Mouse (Mus musculus): Measurements from ENCODE around the gene Grhl1. TPM values are rescaled to one million over a fixed set of nuclear protein-coding genes. Genes with fewer than 3 reads are reported as not detected.

Gene Grhl1
- polyA plus RNA-seq, 1 experiment from 2014 or later: 0.48 TPM

DNA sequence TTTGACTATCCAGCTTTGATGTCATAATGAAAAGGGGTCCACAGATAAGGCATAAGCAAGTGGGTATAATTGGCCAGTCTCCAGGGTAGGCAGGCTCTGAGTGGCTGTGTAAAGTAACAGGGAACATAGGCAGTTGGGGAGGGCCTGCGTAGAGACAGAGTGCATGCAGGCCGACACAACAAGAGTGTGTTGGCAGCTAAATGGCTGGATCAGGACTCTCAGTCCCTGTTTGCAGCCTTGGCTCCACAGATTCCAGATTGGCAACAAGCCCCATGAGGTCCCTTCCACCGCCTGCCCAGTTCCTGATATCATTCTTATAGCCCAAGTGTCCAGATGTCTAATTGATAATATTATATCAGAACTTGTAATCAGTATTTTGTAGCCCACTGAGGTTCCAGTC, 11.6 kb downstream of the Grhl1 start:
- no peak overlapping the region for H3K27ac ChIP-seq (ENCODE audit: low read depth, low read length)
- H3K4me3 ChIP-seq (ENCODE audit: low read depth, low read length): no peak overlapping the region
- no peak overlapping the region for H3K9ac ChIP-seq (replicated peaks; ENCODE audit: low read depth, low read length)
- H3K4me2 ChIP-seq (ENCODE audit: low read depth, low read length): no peak overlapping the region
- 77% methylated on average over 3 of the region's 3 CpGs for WGBS
- H3K9me3 ChIP-seq (ENCODE audit: control insufficient read depth, low read length): no peaks in the 10 kb centered on the region
- no peaks in the 10 kb centered on the region for H3K4me1 ChIP-seq (ENCODE audit: control insufficient read depth, insufficient read depth, low read length)
- ATAC-seq (ENCODE audit: low read depth): no peak
- H3K36me3 ChIP-seq (ENCODE audit: control insufficient read depth, insufficient read depth, low read length): no peaks in the 10 kb centered on the region
- no peaks in the 10 kb centered on the region for H3K27me3 ChIP-seq (ENCODE audit: control insufficient read depth, insufficient read depth, low read length)

DNA sequence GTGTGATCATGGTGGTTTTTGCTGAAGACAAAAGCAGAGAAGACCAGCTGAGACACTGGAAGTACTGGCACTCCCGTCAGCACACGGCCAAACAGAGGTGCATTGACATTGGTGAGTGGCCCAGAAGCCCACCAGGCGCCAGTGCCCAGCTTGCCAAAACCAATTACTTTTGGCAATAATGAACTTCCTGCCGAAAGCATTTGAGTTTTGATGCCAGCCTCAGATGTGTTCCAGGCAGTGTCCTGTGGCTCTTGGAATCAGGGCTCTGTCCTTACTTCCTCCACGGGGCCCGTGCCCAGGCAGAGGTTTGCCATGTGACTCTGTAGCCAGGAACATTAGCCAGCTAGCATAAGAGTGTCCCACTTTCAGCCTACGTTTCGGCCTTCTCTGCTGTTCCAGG, 12.8 kb downstream of the Grhl1 start:
- Histone ChIP-seq H3K9me3 (ENCODE audit: control insufficient read depth, low read length) (no peaks in the 10 kb centered on the region), H3K4me1 (ENCODE audit: control insufficient read depth, insufficient read depth, low read length) (no peaks in the 10 kb centered on the region), H3K4me2 (ENCODE audit: low read depth, low read length) (no peak overlapping the region), H3K27me3 (ENCODE audit: control insufficient read depth, insufficient read depth, low read length) (no peaks in the 10 kb centered on the region), H3K36me3 (ENCODE audit: control insufficient read depth, insufficient read depth, low read length) (no peaks in the 10 kb centered on the region), H3K4me3 (ENCODE audit: low read depth, low read length) (no peak overlapping the region), H3K27ac (ENCODE audit: low read depth, low read length) (no peak overlapping the region), H3K9ac (replicated peaks; ENCODE audit: low read depth, low read length) (no peak overlapping the region)
- ATAC-seq (ENCODE audit: low read depth): no peak
- 88% methylated on average over 8 of the region's 8 CpGs for WGBS

DNA sequence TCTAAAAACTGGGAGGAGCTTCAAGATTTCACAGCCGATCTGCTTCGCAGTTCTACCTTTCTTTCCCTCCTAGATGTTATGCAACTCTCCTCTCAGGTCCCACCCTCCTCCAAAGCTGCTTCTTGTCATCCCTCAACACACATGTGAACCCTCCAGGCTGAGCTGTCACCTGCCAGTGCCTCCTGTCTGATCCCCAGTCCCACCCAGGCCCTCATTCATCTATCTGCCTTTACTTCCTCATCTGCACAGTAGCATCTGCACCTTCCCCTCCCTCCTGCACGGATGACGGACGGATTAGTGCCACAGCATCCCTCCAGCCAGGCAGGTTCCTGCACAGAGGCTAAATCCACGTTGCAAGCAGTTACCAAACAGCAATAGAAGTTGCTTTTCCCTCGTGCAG, 14.1 kb downstream of the Grhl1 start:
- no peaks in the 10 kb centered on the region for H3K36me3 ChIP-seq (ENCODE audit: control insufficient read depth, insufficient read depth, low read length)
- no peak overlapping the region for H3K27ac ChIP-seq (ENCODE audit: low read depth, low read length)
- H3K4me3 ChIP-seq (ENCODE audit: low read depth, low read length): no peak overlapping the region
- WGBS: 81% methylated on average over 7 of the region's 7 CpGs
- H3K4me2 ChIP-seq (ENCODE audit: low read depth, low read length): no peak overlapping the region
- no peak for ATAC-seq (ENCODE audit: low read depth)
- H3K9me3 ChIP-seq (ENCODE audit: control insufficient read depth, low read length): no peaks in the 10 kb centered on the region
- no peak overlapping the region for H3K9ac ChIP-seq (replicated peaks; ENCODE audit: low read depth, low read length)
- H3K27me3 ChIP-seq (ENCODE audit: control insufficient read depth, insufficient read depth, low read length): no peaks in the 10 kb centered on the region
- H3K4me1 ChIP-seq (ENCODE audit: control insufficient read depth, insufficient read depth, low read length): no peaks in the 10 kb centered on the region

DNA sequence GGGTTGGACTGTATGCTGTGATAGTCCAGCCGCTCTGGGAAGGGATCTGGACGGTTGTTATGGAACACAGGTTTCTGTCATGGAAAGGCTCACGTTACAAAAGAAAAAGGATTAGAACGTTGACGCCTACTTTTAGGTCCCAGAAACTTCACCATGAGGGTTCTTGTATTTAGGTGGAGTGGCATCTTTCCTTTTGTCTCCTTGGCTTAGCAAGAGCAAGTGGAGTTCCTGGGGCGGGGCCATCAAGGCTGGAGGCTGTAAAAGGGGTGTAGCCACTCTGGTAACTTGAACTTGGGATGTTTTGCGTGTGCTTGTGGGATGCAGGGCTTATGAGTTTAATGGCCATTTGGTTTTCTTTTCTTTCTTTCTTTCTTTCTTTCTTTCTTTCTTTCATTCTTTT, 18.3 kb downstream of the Grhl1 start:
- Histone ChIP-seq H3K4me3 (ENCODE audit: low read depth, low read length) (no peak overlapping the region), H3K9ac (replicated peaks; ENCODE audit: low read depth, low read length) (no peak overlapping the region), H3K36me3 (ENCODE audit: control insufficient read depth, insufficient read depth, low read length) (no peaks in the 10 kb centered on the region), H3K27ac (ENCODE audit: low read depth, low read length) (no peak overlapping the region), H3K9me3 (ENCODE audit: control insufficient read depth, low read length) (no peaks in the 10 kb centered on the region), H3K4me2 (ENCODE audit: low read depth, low read length) (no peak overlapping the region), H3K4me1 (ENCODE audit: control insufficient read depth, insufficient read depth, low read length) (no peaks in the 10 kb centered on the region), H3K27me3 (ENCODE audit: control insufficient read depth, insufficient read depth, low read length) (no peaks in the 10 kb centered on the region)
- WGBS: 86% methylated on average over 7 of the region's 7 CpGs
- no peak for ATAC-seq (ENCODE audit: low read depth)

DNA sequence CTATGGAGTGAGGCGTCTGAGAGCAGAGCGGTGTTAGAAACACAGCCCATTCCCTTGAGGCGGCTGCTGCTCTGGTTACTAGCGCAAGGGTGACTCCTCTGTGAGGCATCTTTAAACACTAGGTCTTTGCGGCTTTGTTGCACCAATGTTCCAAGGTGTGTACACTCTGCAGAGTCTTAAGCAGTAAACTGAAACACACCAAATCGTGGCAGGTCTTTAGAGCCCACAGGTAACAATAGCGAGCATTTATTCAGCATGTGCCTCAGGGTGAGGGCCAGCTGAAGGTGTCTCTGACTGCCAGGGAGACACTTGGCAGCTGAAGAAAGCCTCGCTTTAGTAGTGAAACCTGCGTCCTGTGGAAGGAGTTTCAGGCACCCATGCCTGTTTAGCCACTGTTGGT, 20.0 kb downstream of the Grhl1 start:
- H3K27me3 ChIP-seq (ENCODE audit: control insufficient read depth, insufficient read depth, low read length): no peaks in the 10 kb centered on the region
- 85% methylated on average over 9 of the region's 9 CpGs for WGBS

DNA sequence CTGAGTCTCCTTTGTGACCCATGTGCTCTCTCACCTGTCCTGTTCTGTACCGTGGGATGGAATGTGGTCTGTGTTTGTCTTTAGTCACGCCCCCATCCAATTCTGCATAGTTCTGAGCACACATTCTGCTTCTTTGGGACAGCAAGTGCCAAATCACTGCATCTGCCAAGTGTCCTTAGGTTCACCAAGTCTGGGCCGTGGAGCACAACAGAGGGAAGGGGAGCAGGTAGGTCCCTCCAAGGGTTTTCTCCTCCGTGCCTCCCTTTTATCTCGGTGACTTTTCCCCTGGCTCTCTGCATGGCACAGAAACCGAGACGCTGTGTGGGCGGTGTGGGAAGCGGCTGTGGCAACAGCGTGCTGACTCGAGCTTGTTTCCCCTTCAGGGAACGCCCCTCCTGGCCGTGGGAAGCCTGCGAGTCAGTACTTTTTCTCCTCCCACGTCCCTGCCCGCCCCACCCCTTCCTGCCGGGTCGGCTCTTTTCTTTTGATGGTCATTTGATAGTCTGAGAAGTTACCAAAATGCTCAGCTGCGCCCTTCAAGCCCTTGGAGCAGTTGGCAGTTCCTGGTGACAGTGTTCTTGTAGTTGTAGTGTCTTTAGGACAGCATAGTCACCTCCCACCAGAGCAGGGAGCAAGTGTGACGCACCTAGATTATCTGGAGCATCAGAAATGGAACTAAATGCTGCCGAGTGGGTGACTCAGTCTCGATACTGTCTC, 21.0 kb downstream of the Grhl1 start:
- Histone ChIP-seq H3K4me2 (ENCODE audit: low read depth, low read length) (peak overlapping the region; percentile 21), H3K27me3 (ENCODE audit: control insufficient read depth, insufficient read depth, low read length) (no peaks in the 10 kb centered on the region), H3K4me3 (ENCODE audit: low read depth, low read length) (no peak overlapping the region), H3K4me1 (ENCODE audit: control insufficient read depth, insufficient read depth, low read length) (no peaks in the 10 kb centered on the region), H3K9me3 (ENCODE audit: control insufficient read depth, low read length) (no peaks in the 10 kb centered on the region), H3K9ac (replicated peaks; ENCODE audit: low read depth, low read length) (no peak overlapping the region), H3K36me3 (ENCODE audit: control insufficient read depth, insufficient read depth, low read length) (no peaks in the 10 kb centered on the region), H3K27ac (ENCODE audit: low read depth, low read length) (no peak overlapping the region)
- WGBS: 18% methylated on average over 22 of the region's 22 CpGs
- no peak for ATAC-seq (ENCODE audit: low read depth)

More for the DNA sequence above, 20.0 kb downstream of the Grhl1 start:
- no peaks in the 10 kb centered on the region for H3K4me1 ChIP-seq (ENCODE audit: control insufficient read depth, insufficient read depth, low read length)
- no peak for ATAC-seq (ENCODE audit: low read depth)
- no peak overlapping the region for H3K9ac ChIP-seq (replicated peaks; ENCODE audit: low read depth, low read length)
- no peak overlapping the region for H3K27ac ChIP-seq (ENCODE audit: low read depth, low read length)
- H3K4me3 ChIP-seq (ENCODE audit: low read depth, low read length): no peak overlapping the region
- H3K36me3 ChIP-seq (ENCODE audit: control insufficient read depth, insufficient read depth, low read length): no peaks in the 10 kb centered on the region
- H3K4me2 ChIP-seq (ENCODE audit: low read depth, low read length): no peak overlapping the region
- no peaks in the 10 kb centered on the region for H3K9me3 ChIP-seq (ENCODE audit: control insufficient read depth, low read length)

DNA sequence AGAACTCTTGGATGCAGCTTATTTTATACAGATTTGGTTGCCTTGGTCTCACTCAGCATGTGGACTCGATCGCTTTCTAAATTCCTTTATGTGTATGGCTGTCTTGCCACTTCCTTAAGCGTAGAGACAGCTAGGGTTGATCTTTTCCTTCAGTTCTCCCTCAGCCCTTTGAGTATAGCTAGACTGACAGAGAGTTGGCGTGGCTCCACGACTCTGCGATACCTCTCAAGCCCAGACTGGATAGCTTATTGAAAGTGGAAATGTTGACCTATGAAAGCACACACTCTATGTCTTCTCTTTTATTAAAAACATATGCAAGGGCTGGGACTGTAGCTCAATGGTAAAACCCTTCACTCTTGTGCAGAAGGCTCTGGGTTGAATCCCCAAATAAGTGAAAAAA, 25.3 kb downstream of the Grhl1 start:
- no peaks in the 10 kb centered on the region for H3K9me3 ChIP-seq (ENCODE audit: control insufficient read depth, low read length)
- ATAC-seq (ENCODE audit: low read depth): no peak
- H3K36me3 ChIP-seq (ENCODE audit: control insufficient read depth, insufficient read depth, low read length): no peaks in the 10 kb centered on the region
- WGBS: 88% methylated on average over 6 of the region's 6 CpGs
- no peak overlapping the region for H3K4me2 ChIP-seq (ENCODE audit: low read depth, low read length)
- H3K4me1 ChIP-seq (ENCODE audit: control insufficient read depth, insufficient read depth, low read length): no peaks in the 10 kb centered on the region
- no peak overlapping the region for H3K9ac ChIP-seq (replicated peaks; ENCODE audit: low read depth, low read length)
- H3K4me3 ChIP-seq (ENCODE audit: low read depth, low read length): no peak overlapping the region
- H3K27ac ChIP-seq (ENCODE audit: low read depth, low read length): no peak overlapping the region
- no peaks in the 10 kb centered on the region for H3K27me3 ChIP-seq (ENCODE audit: control insufficient read depth, insufficient read depth, low read length)

DNA sequence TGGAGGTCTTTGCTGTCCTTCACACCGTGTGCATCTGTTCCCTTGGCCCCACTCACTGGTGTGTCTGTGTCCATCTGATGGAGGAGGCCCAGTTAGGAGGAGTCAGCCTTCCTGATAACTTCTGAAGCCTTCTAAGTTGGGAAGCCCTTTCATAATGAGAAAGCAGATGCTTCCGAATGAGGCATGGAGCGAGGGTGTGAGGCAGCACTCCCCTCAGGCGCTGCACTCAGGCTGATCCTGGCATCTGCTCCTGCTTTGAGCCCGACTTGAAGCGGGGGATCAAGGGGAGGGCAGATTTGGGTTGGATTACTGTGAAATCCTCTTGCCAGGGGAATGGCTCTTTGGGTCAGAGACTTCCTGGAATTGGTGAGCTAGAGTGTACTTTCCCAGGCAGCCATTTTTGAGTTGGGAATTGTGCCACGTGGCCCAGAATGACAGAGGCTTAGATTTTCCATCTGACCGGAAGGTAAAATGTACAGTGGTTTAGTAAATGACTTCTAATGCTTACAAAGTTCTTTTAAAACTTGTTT, 27.3 kb downstream of the Grhl1 start:
- Histone ChIP-seq H3K9me3 (ENCODE audit: control insufficient read depth, low read length) (no peaks in the 10 kb centered on the region), H3K27me3 (ENCODE audit: control insufficient read depth, insufficient read depth, low read length) (no peaks in the 10 kb centered on the region), H3K36me3 (ENCODE audit: control insufficient read depth, insufficient read depth, low read length) (no peaks in the 10 kb centered on the region), H3K9ac (replicated peaks; ENCODE audit: low read depth, low read length) (no peak overlapping the region), H3K4me2 (ENCODE audit: low read depth, low read length) (no peak overlapping the region), H3K27ac (ENCODE audit: low read depth, low read length) (no peak overlapping the region), H3K4me1 (ENCODE audit: control insufficient read depth, insufficient read depth, low read length) (no peaks in the 10 kb centered on the region), H3K4me3 (ENCODE audit: low read depth, low read length) (no peak overlapping the region)
- 70% methylated on average over 8 of the region's 8 CpGs for WGBS
- ATAC-seq (ENCODE audit: low read depth): no peak

DNA sequence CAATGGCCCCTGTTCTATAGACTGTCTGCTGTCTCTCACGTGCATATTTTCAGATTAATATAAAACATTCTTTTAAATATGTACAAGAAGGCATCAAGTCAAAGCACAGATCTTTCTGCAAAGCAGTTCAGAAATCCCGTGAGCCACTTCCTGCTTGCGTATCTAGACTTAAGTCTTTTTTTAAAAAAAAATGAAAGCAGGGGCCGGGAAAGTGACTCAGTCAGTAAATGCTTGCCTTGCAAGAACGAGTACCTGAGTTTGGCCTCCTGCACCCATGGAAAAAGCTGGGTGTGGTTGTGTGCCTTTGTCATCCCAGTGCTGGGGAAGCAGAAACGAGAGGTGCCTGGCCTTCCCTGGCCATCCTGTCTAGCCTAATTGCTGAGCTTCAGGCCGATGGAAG, 28.0 kb downstream of the Grhl1 start:
- Histone ChIP-seq H3K4me3 (ENCODE audit: low read depth, low read length) (no peak overlapping the region), H3K27me3 (ENCODE audit: control insufficient read depth, insufficient read depth, low read length) (no peaks in the 10 kb centered on the region), H3K4me1 (ENCODE audit: control insufficient read depth, insufficient read depth, low read length) (no peaks in the 10 kb centered on the region), H3K9ac (replicated peaks; ENCODE audit: low read depth, low read length) (no peak overlapping the region), H3K27ac (ENCODE audit: low read depth, low read length) (no peak overlapping the region), H3K36me3 (ENCODE audit: control insufficient read depth, insufficient read depth, low read length) (no peaks in the 10 kb centered on the region), H3K9me3 (ENCODE audit: control insufficient read depth, low read length) (no peaks in the 10 kb centered on the region), H3K4me2 (ENCODE audit: low read depth, low read length) (no peak overlapping the region)
- 93% methylated on average over 7 of the region's 7 CpGs for WGBS
- ATAC-seq (ENCODE audit: low read depth): no peak
